Mouse (Mus musculus) intestine, postnatal 0 days (tissue): ENCODE data around the gene Pet117. TPM values are rescaled to one million over a fixed set of nuclear protein-coding genes. Genes with fewer than 3 reads are reported as not detected.
"Not testable (repeated sequence)": the region's sequence is repeated elsewhere in the genome, so short reads cannot be mapped to it uniquely, and the experiment has no call there.

ENCODE experiments used
- ATAC-seq: fragments of 200-750 bp; cut with Nextera tagmentation; 2 replicates; pipeline ENCODE4 v1.8.0; 2017; ENCODE audit warnings: mild to moderate bottlenecking, moderate TSS enrichment, moderate library complexity
- H3K27ac ChIP-seq: fragments of 300-500 bp; sonication (generic); 2 replicates; pipeline ENCODE4 v1.5.1; 2014; ENCODE audit warnings: mild to moderate bottlenecking, low read depth, low read length, moderate library complexity
- H3K27me3 ChIP-seq: fragments of 300-500 bp; sonication (generic); replicated peaks from 2 replicates; pipeline ENCODE4 v1.6.1; 2014; ENCODE audit warnings: low read length, mixed read lengths; ENCODE audit not compliant: control insufficient read depth, insufficient read depth
- H3K36me3 ChIP-seq: fragments of 300-500 bp; sonication (generic); 2 replicates; pipeline ENCODE4 v1.6.1; 2014; ENCODE audit warnings: mild to moderate bottlenecking, moderate library complexity; ENCODE audit not compliant: control insufficient read depth, insufficient read depth
- H3K4me1 ChIP-seq: fragments of 300-500 bp; sonication (generic); replicated peaks from 2 replicates; pipeline ENCODE4 v1.6.1; 2014; ENCODE audit warnings: antibody characterized with exemption, low read length, mixed read lengths; ENCODE audit not compliant: control insufficient read depth, insufficient read depth
- H3K4me2 ChIP-seq: fragments of 300-500 bp; sonication (generic); replicated peaks from 2 replicates; pipeline ENCODE4 v1.6.1; 2014; ENCODE audit warnings: low read depth, mild to moderate bottlenecking, moderate library complexity
- H3K4me3 ChIP-seq: fragments of 300-500 bp; sonication (generic); 2 replicates; pipeline ENCODE4 v1.5.1; 2014; ENCODE audit warnings: low read depth, low read length
- H3K9ac ChIP-seq: fragments of 300-500 bp; sonication (generic); 2 replicates; pipeline ENCODE4 v1.6.1; 2014; ENCODE audit warnings: mild to moderate bottlenecking, low read depth, low read length
- H3K9me3 ChIP-seq: fragments of 300-500 bp; sonication (generic); 2 replicates; pipeline ENCODE4 v1.6.1; 2016; ENCODE audit warnings: mixed run types; ENCODE audit not compliant: control insufficient read depth
- CTCF ChIP-seq: sonication (generic); IDR thresholded peaks from 2 replicates; pipeline ENCODE4 v1.5.1; 2016; ENCODE audit warnings: low read depth, mild to moderate bottlenecking, control low read depth, antibody characterized with exemption, moderate library complexity
- WGBS: fragments of 180-500 bp; shearing (Covaris S2); extraction: QIAGEN DNeasy Blood & Tissue Kit; methylation state at CpG from one replicate; pipeline ENCODE4 v1.1.7; 2014; 5-methylcytosine and 5-hydroxymethylcytosine counted together
- polyA plus RNA-seq: library from polyadenylated mRNA; unstranded; fragments of >200 nt; fragmentation: Nextera tagmentation; extraction: Ambion mirVana; gene quantifications from 2 replicates; pipeline ENCODE4 v1.2.1, GENCODE M21; 2015

The Pet117 gene
- polyA plus RNA-seq, 1 experiment from 2014 or later, result 8.0 TPM

GRCm38 (mm10) chr2:144331401-144332302 is 37.1 kb upstream of the Pet117 start, which contains the start of gene Ovol2:
Gene Ovol2 (minus strand): TSS chr2:144332146.
- no peak for TF ChIP-seq CTCF
- no peaks in the 10 kb centered on the region for H3K36me3 ChIP-seq
- H3K4me2 ChIP-seq, result peak within 1 kb of the TSS; percentile 99
- 3% methylated on average over 62 of the region's 62 CpGs for WGBS
- H3K4me1 ChIP-seq, result peaks cover 6% of the 10 kb centered on the region; the same call in 1 of the 2 replicates
- peak within 1 kb of the TSS; percentile 56 for H3K4me3 ChIP-seq
- H3K9me3 ChIP-seq, result no peaks in the 10 kb centered on the region
- H3K27me3 ChIP-seq, result peaks cover 13% of the 10 kb centered on the region; the same call in 1 of the 2 replicates
- peak within 1 kb of the TSS; percentile 60 for H3K27ac ChIP-seq
- H3K9ac ChIP-seq, result peak within 1 kb of the TSS; percentile 49
- peak; percentile 57 for ATAC-seq

DNA sequence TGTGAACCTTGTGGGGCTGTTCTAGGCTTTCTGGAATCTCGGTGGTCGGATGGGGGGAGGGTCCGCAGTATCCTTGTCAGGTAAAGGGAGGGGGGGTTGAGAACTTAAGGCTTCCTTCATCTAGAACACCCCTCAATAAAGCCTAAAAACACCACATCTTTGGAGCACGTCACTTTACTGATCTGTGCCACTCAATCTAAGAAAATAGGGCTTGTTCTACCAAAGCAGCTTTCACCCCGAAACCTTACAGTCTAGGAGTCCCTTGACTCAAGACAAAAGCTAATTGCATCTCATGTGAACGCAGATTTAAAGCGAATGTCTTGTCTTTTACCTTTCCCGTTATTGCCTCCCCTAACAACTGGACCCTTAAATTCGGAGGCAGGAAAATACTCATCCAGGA is 36.3 kb upstream of the Pet117 start:
- H3K36me3 ChIP-seq, result no peaks in the 10 kb centered on the region
- H3K4me1 ChIP-seq, result peaks cover 6% of the 10 kb centered on the region; the same call in 1 of the 2 replicates
- 0 out of 2 replicates have a peak overlapping the region, but pooled peaks have one; percentile 49 for H3K9ac ChIP-seq
- peak overlapping the region; percentile 56 for H3K4me3 ChIP-seq
- peak overlapping the region; percentile 99 for H3K4me2 ChIP-seq
- TF ChIP-seq CTCF, result no peak
- no peak overlapping the region for H3K27ac ChIP-seq
- no peak for ATAC-seq
- 9% methylated on average over 9 of the region's 9 CpGs for WGBS
- no peaks in the 10 kb centered on the region for H3K9me3 ChIP-seq
- H3K27me3 ChIP-seq, result peaks cover 13% of the 10 kb centered on the region; the same call in 1 of the 2 replicates

DNA sequence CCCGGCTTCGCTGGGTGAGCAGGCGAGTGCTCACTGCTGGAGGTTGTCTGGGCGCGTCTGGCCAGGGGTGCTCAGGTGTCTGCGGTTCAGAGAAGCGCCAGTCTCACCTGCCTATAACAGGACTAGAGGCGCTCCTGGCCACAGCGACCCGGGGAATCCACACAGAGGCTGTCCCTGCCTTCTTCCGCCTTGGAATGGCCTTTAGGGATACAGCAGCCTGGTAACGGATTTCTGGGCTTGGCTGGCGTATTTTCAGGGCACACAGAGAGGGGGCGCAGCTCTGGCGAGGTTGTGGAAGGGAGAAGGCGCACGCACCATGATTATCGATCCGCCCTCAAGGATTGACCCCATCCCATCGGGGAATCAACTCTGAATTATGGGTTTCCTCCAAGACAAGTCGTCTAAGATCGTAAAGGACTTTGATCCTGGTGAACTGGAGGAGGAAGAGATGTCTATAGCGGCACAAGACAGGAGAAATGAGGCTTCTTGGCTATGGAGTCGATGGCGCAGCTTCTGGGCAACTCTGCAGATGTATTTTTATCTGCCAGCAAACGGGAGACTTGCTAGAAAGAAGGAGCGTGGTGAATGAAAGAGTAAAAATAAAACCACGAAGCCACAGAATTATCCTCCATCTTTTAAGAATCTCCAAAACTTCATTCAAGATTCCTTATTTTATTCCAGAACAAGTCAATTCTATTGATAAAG is 35.5 kb upstream of the Pet117 start:
- H3K9me3 ChIP-seq, result no peaks in the 10 kb centered on the region
- H3K4me2 ChIP-seq, result peak overlapping the region; percentile 99
- TF ChIP-seq CTCF, result peak; percentile 63
- H3K36me3 ChIP-seq, result no peaks in the 10 kb centered on the region
- H3K27me3 ChIP-seq, result peaks cover 13% of the 10 kb centered on the region; the same call in 1 of the 2 replicates
- H3K27ac ChIP-seq, result peak overlapping the region; percentile 60
- peaks cover 6% of the 10 kb centered on the region; the same call in 1 of the 2 replicates for H3K4me1 ChIP-seq
- no peak for ATAC-seq
- H3K9ac ChIP-seq, result peak overlapping the region; percentile 49
- H3K4me3 ChIP-seq, result peak overlapping the region; percentile 56
- 9% methylated on average over 28 of the region's 28 CpGs for WGBS

DNA sequence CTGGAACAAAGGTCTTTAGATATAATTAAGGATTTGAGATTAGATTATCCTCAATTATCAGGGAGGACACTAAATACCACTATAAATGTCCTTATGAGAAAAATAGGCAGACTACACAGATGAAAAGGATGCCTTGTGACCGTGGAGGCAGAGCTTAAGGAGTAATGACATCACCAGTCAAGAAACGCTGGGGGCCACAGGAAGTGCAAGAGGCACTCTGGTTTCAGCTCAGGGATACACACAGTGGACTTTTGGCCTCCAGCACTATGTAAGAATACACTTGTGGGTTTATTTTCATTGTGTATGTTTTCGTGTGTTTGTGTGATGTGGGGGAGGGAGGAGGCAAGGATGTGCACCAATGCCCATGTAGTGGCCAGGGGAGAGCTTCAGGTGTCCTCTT is 31.6 kb upstream of the Pet117 start:
- Histone ChIP-seq H3K4me1 (peaks cover 6% of the 10 kb centered on the region; the same call in 1 of the 2 replicates), H3K9ac (no peak overlapping the region), H3K27me3 (peaks cover 4% of the 10 kb centered on the region; the same call in 1 of the 2 replicates), H3K9me3 (no peaks in the 10 kb centered on the region), H3K36me3 (no peaks in the 10 kb centered on the region), H3K4me2 (peak overlapping the region; percentile 13; the same call in 1 of the 2 replicates), H3K4me3 (no peak overlapping the region), H3K27ac (peak overlapping the region; percentile 10; the same call in 1 of the 2 replicates)
- ATAC-seq, result peak; percentile 78
- 42% methylated on average over 3 of the region's 3 CpGs for WGBS
- no peak for TF ChIP-seq CTCF

DNA sequence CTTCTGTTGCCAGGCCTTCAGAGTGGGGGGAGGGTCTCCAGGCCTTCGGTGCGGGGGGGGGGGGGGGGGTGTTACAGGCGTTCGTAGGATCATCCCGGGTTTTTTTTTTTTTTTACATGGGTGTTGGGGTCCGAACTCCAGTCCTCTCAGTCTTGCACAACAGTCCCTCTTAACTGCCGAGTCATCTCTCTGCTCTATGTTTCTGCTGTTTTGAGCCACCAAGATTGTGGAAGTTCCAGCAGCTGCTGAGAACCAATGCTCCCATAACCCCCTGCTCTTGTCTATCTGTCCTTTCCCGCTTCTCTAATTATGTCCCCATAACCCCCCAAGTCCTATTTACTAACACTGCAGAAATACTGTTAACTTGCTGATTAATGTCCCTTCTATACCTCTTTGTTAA is 31.1 kb upstream of the Pet117 start:
- WGBS, result 55% methylated on average over 8 of the region's 8 CpGs
- peak overlapping the region; percentile 10; the same call in 1 of the 2 replicates for H3K27ac ChIP-seq
- no peak overlapping the region for H3K4me3 ChIP-seq
- ATAC-seq, result no peak; the same call in 1 of the 2 replicates
- H3K9ac ChIP-seq, result no peak overlapping the region
- H3K4me1 ChIP-seq, result peaks cover 6% of the 10 kb centered on the region; the same call in 1 of the 2 replicates
- peaks cover 4% of the 10 kb centered on the region; the same call in 1 of the 2 replicates for H3K27me3 ChIP-seq
- H3K36me3 ChIP-seq, result no peaks in the 10 kb centered on the region
- no peak for TF ChIP-seq CTCF
- H3K9me3 ChIP-seq, result no peaks in the 10 kb centered on the region
- 0 out of 2 replicates have a peak overlapping the region, but pooled peaks have one; percentile 13 for H3K4me2 ChIP-seq

GRCm38 (mm10) chr2:144338149-144338548 is 30.6 kb upstream of the Pet117 start:
- not testable (repeated sequence) for H3K27me3 ChIP-seq, H3K4me2 ChIP-seq, H3K27ac ChIP-seq, H3K9ac ChIP-seq, H3K36me3 ChIP-seq, H3K4me3 ChIP-seq, ATAC-seq, H3K4me1 ChIP-seq, H3K9me3 ChIP-seq
- 0 out of 2 replicates have a peak, but pooled peaks have one; percentile 12 for TF ChIP-seq CTCF
- 79% methylated on average over 6 of the region's 6 CpGs for WGBS
